Mouse (Mus musculus) lung, postnatal 4 days (tissue): ENCODE measurements around the gene Ap3s2.

ENCODE experiments used
- DNase-seq, 2 experiments: peaks; one replicate each; pipeline ENCODE4 v3.0.0; 2021

Ap3s2 gene

DNA sequence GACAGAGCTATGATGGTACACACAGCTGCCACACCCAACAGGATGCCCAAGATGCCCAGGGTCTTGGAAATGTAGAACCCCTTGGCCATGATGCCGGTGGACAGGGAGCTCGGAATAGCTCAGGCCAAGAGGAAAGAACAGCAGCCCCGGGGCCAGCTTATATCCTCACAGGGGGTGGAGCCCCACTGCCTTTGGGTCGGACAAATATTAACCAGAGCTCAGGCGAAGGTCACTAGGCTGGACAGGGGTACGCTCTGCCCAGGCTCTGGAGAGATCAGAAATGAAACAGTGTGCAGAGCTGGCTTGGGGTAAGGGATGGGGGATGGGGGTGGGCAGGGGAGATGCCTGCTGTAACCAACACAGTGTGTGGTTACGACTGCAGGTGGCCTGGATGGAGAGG is 78.3 kb downstream of the Ap3s2 start:
- no peak for DNase-seq

DNA sequence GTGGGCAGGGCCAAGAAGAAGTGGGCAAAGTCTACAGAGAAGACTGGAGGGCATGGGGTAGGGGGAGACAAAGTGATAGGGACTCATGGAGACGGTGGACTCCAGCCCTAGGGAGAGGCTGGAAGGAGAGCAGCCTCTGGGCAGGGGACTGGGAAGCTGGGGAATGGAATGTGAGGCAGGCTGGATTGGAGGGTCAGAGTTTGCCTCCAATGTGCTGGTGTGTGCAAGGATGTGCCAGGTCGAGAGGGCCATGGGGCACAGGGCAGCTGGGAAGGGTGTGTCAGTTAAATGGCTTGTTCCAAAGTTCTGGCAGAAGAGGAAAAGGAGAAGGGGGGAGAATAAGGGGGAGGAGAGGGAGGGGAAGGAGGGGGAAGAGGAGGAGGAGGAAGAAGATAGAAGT is 83.2 kb downstream of the Ap3s2 start:
- DNase-seq, result no peak

DNA sequence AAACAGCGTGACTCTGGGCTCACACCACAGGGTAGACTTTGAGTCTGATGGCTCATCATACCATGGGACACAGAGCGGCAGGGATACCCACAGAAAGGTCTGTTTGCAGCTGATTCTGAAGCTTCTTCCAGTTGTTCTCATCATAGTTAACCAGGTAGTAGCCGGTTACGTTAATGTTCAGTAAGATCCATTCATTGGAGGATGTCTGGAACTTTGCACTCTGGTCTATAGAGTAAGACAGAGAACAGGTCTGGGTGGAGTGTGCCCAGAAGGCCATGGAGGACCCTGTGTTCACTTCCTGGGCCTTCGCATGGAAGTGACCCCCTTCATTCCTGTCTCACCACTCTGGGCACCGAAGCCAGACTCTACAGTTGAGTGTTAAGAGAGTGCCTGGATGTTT is 85.3 kb downstream of the Ap3s2 start:
- DNase-seq, result no peak

DNA sequence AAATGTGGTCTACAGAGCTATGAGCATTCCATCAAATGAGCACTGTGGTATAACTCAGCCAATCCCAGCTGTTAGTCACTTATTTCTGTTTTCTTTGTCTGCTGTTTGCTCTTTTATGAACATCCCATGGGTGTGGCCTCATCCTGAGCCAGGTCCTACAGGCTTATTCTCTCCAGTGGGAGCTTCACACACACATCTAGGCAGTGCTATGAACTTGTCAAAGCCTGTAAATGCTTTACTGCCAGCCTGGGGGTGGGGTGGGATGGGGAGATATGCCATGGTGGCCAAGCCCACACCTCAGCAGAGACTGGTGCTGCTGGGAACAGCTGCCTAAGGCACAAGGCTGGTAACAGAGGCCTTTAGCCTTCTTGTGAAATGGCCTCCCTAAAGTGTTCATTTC is 87.5 kb downstream of the Ap3s2 start:
- DNase-seq, result no peak

DNA sequence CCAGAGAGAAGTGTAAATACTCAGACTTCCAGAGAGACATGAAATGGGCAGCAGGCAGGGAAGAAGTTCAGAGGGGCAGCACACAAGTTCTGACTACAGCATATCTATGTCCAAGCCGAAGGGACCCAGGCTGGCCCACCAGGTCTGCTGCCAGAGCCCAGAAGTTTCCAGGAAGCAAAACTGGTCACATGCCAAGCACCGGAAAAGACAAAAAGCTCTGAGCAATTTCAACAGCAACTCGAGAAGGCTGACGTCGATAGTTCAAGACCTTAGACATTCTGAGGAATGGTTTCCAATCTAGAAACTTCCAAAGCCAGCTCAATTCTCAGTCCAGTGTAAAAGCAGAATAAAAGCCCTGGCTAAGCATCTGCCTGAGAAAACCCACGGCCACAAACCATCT is 88.9 kb downstream of the Ap3s2 start:
- DNase-seq, result peak; percentile 62 to 69

DNA sequence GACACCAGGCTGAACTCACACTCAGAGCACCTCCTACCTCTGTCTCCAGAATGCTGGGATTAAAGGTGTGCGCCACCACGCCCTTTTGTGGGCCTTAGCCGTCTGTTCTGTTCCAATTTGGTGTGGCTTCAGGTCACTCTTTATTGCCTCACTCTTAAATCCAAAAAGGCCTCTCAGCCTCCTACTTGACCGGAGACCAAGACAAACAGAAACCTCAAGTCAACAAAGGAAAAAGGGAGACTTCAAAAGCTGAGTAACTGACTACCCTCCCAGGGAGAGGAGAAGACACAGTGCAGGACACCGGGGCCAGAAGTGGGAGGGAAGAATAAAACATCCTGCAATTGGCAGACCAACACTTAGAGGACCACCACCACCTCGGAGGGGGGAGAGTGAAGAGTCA is 89.3 kb downstream of the Ap3s2 start:
- DNase-seq, result peak; percentile 36 to 55

DNA sequence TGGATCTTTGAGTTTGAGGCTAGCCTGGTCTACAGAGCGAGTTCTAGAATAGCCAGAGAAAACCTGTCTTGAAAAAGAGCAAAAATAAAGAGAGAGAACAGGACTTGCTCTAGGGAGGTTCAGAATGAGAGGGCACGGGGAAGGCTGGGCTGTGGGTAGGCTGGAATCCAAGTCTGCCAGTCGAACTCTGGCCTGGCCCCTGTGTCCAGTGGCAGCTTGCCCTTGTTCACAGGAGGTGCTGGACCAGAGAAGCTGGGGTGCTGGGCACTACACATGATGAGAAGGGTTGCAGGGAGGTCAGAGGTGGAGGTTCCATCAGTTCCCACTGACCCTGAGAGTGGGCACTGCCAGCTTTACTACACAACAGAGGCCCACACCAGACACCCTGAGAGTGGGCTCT is 92.1 kb downstream of the Ap3s2 start:
- no peak for DNase-seq
